Mouse (Mus musculus) liver, postnatal 0 days (tissue): Measurements from ENCODE around the gene Ctps2.

Experiments
- CTCF ChIP-seq: sonication (generic); IDR thresholded peaks from 2 replicates; pipeline ENCODE4 v1.5.1; 2016; ENCODE audit warnings: antibody characterized with exemption, low read depth
- EP300 ChIP-seq: IDR thresholded peaks from 2 replicates; pipeline ENCODE4 v1.6.1; 2016; ENCODE audit warnings: antibody characterized with exemption, low read depth, mild to moderate bottlenecking

- no peak for TF ChIP-seq CTCF
- TF ChIP-seq EP300: no peak
These were observed 20.6 kb downstream of the Ctps2 start for GRCm38 (mm10) chrX:162921487-162922125.
